Mouse (Mus musculus) liver, embryonic 16.5 days (tissue): Measurements from ENCODE around the gene Ceacam5. TPM values are rescaled to one million over a fixed set of nuclear protein-coding genes. Genes with fewer than 3 reads are reported as not detected.

Source experiments
- ATAC-seq: fragments of 200-750 bp; cut with Nextera tagmentation; 2 replicates; pipeline ENCODE4 v1.8.0; 2017; ENCODE audit warnings: low read depth, mild to moderate bottlenecking, moderate number of reproducible peaks, moderate library complexity
- H3K27ac ChIP-seq: fragments of 300-500 bp; sonication (generic); 2 replicates; pipeline ENCODE4 v1.5.1; 2014; ENCODE audit warnings: mild to moderate bottlenecking, low read length
- H3K27me3 ChIP-seq: fragments of 300-500 bp; sonication (generic); 2 replicates; pipeline ENCODE4 v1.6.1; 2014; ENCODE audit warnings: low read depth, low read length, mixed read lengths; ENCODE audit not compliant: control insufficient read depth, insufficient read depth
- H3K36me3 ChIP-seq: fragments of 300-500 bp; sonication (generic); 2 replicates; pipeline ENCODE4 v1.6.1; 2014; ENCODE audit warnings: mild to moderate bottlenecking; ENCODE audit not compliant: control insufficient read depth, insufficient read depth
- H3K4me1 ChIP-seq: fragments of 300-500 bp; sonication (generic); 2 replicates; pipeline ENCODE4 v1.6.1; 2014; ENCODE audit warnings: low read depth, low read length, mixed read lengths; ENCODE audit not compliant: control insufficient read depth
- H3K4me2 ChIP-seq: fragments of 300-500 bp; sonication (generic); 2 replicates; pipeline ENCODE4 v1.6.1; 2014; ENCODE audit warnings: low read depth, low read length, mixed read lengths
- H3K4me3 ChIP-seq: fragments of 300-500 bp; sonication (generic); 2 replicates; pipeline ENCODE4 v1.5.1; 2014; ENCODE audit warnings: low read depth, mild to moderate bottlenecking, low read length
- H3K9ac ChIP-seq: fragments of 300-500 bp; sonication (generic); 2 replicates; pipeline ENCODE4 v1.6.1; 2014; ENCODE audit warnings: low read depth, low read length
- H3K9me3 ChIP-seq: fragments of 300-500 bp; sonication (generic); replicated peaks from 2 replicates; pipeline ENCODE4 v1.6.1; 2016; ENCODE audit warnings: low read length; ENCODE audit not compliant: control insufficient read depth
- WGBS: fragments of 180-500 bp; shearing (Covaris S2); extraction: QIAGEN DNeasy Blood & Tissue Kit; methylation state at CpG from one replicate; pipeline ENCODE4 v1.1.7; 2014; ENCODE audit not compliant: insufficient replicate concordance; 5-methylcytosine and 5-hydroxymethylcytosine counted together
- polyA plus RNA-seq: library from polyadenylated mRNA; unstranded; fragments of >200 nt; fragmentation: Nextera tagmentation; extraction: Ambion mirVana; gene quantifications from 2 replicates; pipeline ENCODE4 v1.2.1, GENCODE M21; 2015

Gene Ceacam5
- polyA plus RNA-seq, result not detected in 2 replicates

- H3K27ac ChIP-seq, result no peak within 1 kb of the TSS
- H3K27me3 ChIP-seq, result no peaks in the 10 kb centered on the region
- H3K4me3 ChIP-seq, result no peak within 1 kb of the TSS
- no peak within 1 kb of the TSS for H3K9ac ChIP-seq
- no peak for ATAC-seq
- no peaks in the 10 kb centered on the region for H3K9me3 ChIP-seq
- WGBS, result 32% methylated on average over 1 of the region's 1 CpGs
- H3K36me3 ChIP-seq, result no peaks in the 10 kb centered on the region
- no peaks in the 10 kb centered on the region for H3K4me1 ChIP-seq
- H3K4me2 ChIP-seq, result no peak within 1 kb of the TSS
These were observed at the start of gene Ceacam5 for GRCm38 (mm10) chr7:17712938-17713337. Ceacam5 (plus strand) TSS chr7:17713238.

Other genes with a start within 250 kb of the Ceacam5 start
- not detected in 2 replicates for gene Ceacam14, start 99.4 kb downstream of the Ceacam5 start, polyA plus RNA-seq
- gene Gm5155, start 158.5 kb downstream of the Ceacam5 start, polyA plus RNA-seq, result not detected in 2 replicates